Mouse (Mus musculus) natural killer cell, adult 2 months (primary cell): ENCODE data around the gene Cyp46a1.

ENCODE experiments used
- DNase-seq, 2 experiments: peaks; one replicate each; pipeline ENCODE4 v3.0.0; 2022; ENCODE audit warnings: low spot score in 2 of 2

The Cyp46a1 gene

GRCm38 (mm10) chr12:108399191-108399590 is 65.0 kb downstream of the Cyp46a1 start:
- DNase-seq, result no peak

GRCm38 (mm10) chr12:108400951-108401350 is 66.8 kb downstream of the Cyp46a1 start:
- DNase-seq, result no peak

- no peak for DNase-seq
Observed at GRCm38 (mm10) chr12:108403957-108404356, 69.8 kb downstream of the Cyp46a1 start.

- DNase-seq, result no peak
Observed at GRCm38 (mm10) chr12:108409100-108409499, 74.9 kb downstream of the Cyp46a1 start.

- no peak for DNase-seq
Observed at GRCm38 (mm10) chr12:108410416-108411208, 76.4 kb downstream of the Cyp46a1 start.
